Mouse (Mus musculus) lung, embryonic 15.5 days (tissue): ENCODE results near the gene Cnrip1. TPM values are rescaled to one million over a fixed set of nuclear protein-coding genes. Genes with fewer than 3 reads are reported as not detected.
"Not testable (repeated sequence)": the region's sequence is repeated elsewhere in the genome, so short reads cannot be mapped to it uniquely, and the experiment has no call there.

ENCODE experiments used
- ATAC-seq: fragments of 200-750 bp; cut with Nextera tagmentation; 2 replicates; pipeline ENCODE4 v1.8.0; 2017; ENCODE audit warnings: moderate number of reproducible peaks, borderline replicate concordance; ENCODE audit not compliant: low FRiP score, low TSS enrichment; ENCODE audit errors: extremely low read depth
- H3K27ac ChIP-seq: fragments of 300-500 bp; sonication (generic); 2 replicates; pipeline ENCODE4 v1.5.1; 2015; ENCODE audit warnings: moderate library complexity, mild to moderate bottlenecking, inconsistent platforms
- H3K27me3 ChIP-seq: fragments of 300-500 bp; sonication (generic); 2 replicates; pipeline ENCODE4 v1.6.1; 2015; ENCODE audit warnings: inconsistent platforms
- H3K36me3 ChIP-seq: fragments of 300-500 bp; sonication (generic); 2 replicates; pipeline ENCODE4 v1.6.1; 2015; ENCODE audit warnings: inconsistent platforms
- H3K4me1 ChIP-seq: fragments of 300-500 bp; sonication (generic); 2 replicates; pipeline ENCODE4 v1.6.1; 2015; ENCODE audit warnings: inconsistent platforms
- H3K4me2 ChIP-seq: fragments of 300-500 bp; sonication (generic); 2 replicates; pipeline ENCODE4 v1.6.1; 2015; ENCODE audit warnings: inconsistent platforms, mild to moderate bottlenecking, moderate library complexity
- H3K4me3 ChIP-seq: fragments of 300-500 bp; sonication (generic); 2 replicates; pipeline ENCODE4 v1.5.1; 2015; ENCODE audit warnings: mild to moderate bottlenecking, inconsistent platforms
- H3K9ac ChIP-seq: fragments of 300-500 bp; sonication (generic); 2 replicates; pipeline ENCODE4 v1.6.1; 2015; ENCODE audit warnings: inconsistent platforms
- H3K9me3 ChIP-seq: fragments of 300-500 bp; sonication (generic); 2 replicates; pipeline ENCODE4 v1.6.1; 2016; ENCODE audit warnings: inconsistent platforms
- WGBS: fragments of 180-500 bp; shearing (Covaris S2); methylation state at CpG from one replicate; pipeline ENCODE4 v1.1.7; 2015; 5-methylcytosine and 5-hydroxymethylcytosine counted together
- polyA plus RNA-seq: library from polyadenylated mRNA; unstranded; fragments of >200 nt; fragmentation: Nextera tagmentation; extraction: Ambion mirVana; gene quantifications from 2 replicates; pipeline ENCODE4 v1.2.1, GENCODE M21; 2015

Gene Cnrip1
- polyA plus RNA-seq, result 34.1 and 35.4 TPM in 2 replicates

DNA sequence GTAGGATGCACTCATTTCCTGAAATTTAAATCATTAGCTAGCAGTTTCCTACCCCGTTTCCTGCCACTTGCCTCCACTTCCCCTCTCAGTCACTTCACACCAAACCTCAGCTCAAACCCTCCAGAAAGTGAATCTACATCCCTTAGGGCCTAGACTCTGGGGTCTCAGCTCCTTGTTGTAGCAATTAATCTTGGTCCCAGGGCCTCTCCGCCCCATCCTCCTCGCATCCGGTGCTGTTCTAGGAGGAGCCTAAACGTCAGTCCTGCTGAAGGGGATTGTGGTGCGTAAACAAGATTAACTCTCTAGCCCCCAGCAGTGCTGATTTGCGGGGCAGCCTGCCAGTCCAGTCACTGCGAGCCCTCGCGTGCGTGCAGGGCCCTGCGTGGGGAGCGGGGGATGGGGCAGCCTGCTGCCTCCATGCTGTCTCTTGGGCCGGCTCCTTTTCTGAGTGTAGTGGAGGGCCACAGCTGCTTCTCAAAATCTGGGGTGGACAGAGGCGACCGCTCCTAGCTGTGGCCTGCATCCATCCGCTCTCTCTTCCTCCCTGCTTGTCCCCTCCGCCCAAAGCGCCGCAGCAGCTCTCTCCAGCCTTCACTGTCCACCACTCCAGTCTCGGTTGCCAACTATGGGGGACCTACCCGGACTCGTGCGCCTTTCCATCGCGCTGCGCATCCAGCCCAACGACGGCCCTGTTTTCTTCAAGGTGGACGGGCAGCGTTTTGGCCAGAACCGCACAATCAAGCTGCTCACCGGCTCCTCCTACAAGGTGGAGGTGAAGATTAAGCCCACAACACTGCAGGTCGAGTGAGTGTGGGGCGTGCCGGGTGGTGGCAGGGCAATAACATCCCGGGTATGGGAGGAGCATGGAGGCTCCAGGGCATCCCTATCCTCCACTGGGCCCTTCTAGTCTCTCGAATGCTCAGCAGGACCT lies at the start of gene Cnrip1, which contains the start of gene Plek:
Gene Cnrip1 (plus strand): TSS at position 42 of the 931 bp plus-strand sequence.
Gene Plek (minus strand): TSS at position 837 of the 931 bp plus-strand sequence.
- no peaks in the 10 kb centered on the region for H3K9me3 ChIP-seq
- WGBS, result under 1% methylated on average over 38 of the region's 38 CpGs

DNA sequence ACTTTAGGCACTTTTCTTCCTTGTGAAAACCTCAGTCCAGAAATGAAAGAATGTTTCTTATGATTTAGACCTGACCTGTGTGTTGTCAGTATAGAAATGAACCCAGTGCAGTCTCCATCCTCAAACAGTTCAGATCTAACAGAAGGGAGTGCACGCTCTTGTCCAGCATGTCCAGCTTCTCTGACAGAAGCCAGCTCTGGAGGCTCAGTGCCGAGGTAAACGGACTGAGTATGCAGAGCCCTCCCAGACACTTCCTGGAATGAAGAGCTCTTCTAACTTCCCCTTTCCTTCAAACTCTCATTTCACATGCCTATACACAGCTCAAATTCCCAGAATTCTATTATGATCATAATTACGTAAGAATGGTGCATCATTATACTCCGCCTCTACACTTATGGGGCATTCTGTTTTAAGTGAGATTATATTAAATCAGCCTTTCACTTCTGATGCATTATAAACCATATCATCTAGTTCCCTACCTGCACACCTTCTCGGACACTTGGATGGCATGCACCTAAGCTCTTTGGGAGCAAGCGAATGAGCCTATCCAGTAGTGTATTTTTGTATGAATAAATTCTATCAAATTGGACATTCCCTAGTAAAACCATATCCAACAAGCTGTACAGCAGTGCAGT lies 48.5 kb upstream of the Cnrip1 start:
- ATAC-seq, result no peak
- H3K27me3 ChIP-seq, result no peaks in the 10 kb centered on the region
- whole genome bisulfite sequencing, result 71% methylated on average over 7 of the region's 7 CpGs

More for the DNA sequence above, at the start of gene Cnrip1, which contains the start of gene Plek:
- peak within 1 kb of the TSS; percentile 79 for H3K27ac ChIP-seq
- no peaks in the 10 kb centered on the region for H3K27me3 ChIP-seq
- peak; percentile 93 for ATAC-seq
- no peaks in the 10 kb centered on the region for H3K36me3 ChIP-seq
- H3K9ac ChIP-seq, result peak within 1 kb of the TSS; percentile 74
- peaks cover 4% of the 10 kb centered on the region; the same call in 1 of the 2 replicates for H3K4me1 ChIP-seq
- H3K4me3 ChIP-seq, result peak within 1 kb of the TSS; percentile 67
- H3K4me2 ChIP-seq, result peak within 1 kb of the TSS; percentile 61

DNA sequence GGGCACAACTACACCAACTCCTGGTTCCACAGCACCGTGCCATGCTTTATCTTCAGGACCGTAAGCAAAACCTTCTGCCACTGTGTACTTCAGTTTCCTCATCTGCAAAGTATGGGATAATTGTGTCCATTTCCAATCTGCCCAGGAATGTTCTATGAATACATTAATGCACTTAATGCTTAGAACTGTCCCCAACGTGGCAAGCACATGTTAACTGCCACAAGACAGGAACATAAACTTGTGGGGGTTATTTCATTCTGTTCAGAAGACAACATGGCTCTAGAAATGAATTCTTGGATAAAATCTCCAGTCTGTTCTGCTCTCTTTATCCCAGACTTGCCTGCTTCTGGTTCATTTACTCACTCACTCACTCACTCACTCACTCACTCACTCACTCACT lies 47.6 kb upstream of the Cnrip1 start:
- no peak for ATAC-seq
- H3K9ac ChIP-seq, result no peak overlapping the region
- H3K9me3 ChIP-seq, result no peaks in the 10 kb centered on the region
- H3K27me3 ChIP-seq, result no peaks in the 10 kb centered on the region
- H3K36me3 ChIP-seq, result no peaks in the 10 kb centered on the region
- H3K27ac ChIP-seq, result no peak overlapping the region
- H3K4me2 ChIP-seq, result no peak overlapping the region
- H3K4me1 ChIP-seq, result no peaks in the 10 kb centered on the region
- H3K4me3 ChIP-seq, result no peak overlapping the region
- WGBS, result 77% methylated on average over 3 of the region's 3 CpGs

More for the DNA sequence above, 48.5 kb upstream of the Cnrip1 start:
- no peak overlapping the region for H3K4me3 ChIP-seq
- H3K9ac ChIP-seq, result no peak overlapping the region
- H3K4me1 ChIP-seq, result no peaks in the 10 kb centered on the region
- H3K27ac ChIP-seq, result no peak overlapping the region
- H3K36me3 ChIP-seq, result no peaks in the 10 kb centered on the region
- no peak overlapping the region for H3K4me2 ChIP-seq
- no peaks in the 10 kb centered on the region for H3K9me3 ChIP-seq

DNA sequence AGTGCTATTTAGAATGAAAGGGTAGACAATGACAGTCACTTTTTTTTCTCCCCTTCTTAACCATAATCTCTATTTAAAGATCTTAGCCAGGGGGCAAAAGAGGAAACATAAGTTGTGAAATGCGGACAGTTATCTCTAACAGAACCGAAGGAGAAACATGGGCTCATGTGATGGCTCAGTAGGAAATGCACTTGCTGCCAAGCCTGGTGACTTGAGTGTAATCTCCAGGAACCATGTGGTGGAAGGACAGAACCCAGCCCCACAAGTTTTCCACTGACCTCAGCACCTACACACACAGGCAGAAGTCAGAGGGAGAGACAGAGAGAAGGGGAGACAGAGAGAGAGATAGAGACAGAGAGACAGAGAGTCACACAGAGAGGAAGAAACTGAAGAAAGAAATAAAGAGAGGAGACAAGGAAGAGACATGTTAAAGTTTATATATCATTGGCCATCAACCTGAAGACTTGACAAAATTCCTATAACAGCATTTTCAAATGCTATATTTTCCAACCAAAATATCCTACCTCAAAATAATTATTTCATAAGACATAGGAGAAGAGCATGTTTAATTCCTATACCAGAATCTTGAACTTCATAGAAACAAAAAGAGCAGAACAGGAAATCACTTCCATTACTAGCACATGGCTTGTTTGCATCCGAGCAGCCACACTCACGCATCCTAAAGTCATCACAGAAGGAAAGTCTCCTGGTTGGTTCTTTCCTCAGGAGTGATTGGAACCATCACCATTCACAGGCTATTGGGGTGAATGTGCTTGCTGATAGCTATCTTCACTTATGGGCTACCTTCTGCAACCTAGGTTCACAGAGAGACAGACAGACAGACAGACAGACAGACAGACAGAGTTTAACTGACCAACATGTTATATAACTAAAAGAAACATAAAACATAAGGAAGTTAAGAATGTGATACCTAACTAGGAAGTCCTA lies 46.2 kb upstream of the Cnrip1 start:
- no peak overlapping the region for H3K4me2 ChIP-seq
- no peak overlapping the region for H3K4me3 ChIP-seq
- ATAC-seq, result no peak
- H3K36me3 ChIP-seq, result no peaks in the 10 kb centered on the region
- no peaks in the 10 kb centered on the region for H3K27me3 ChIP-seq
- 65% methylated on average over 4 of the region's 4 CpGs for WGBS
- no peak overlapping the region for H3K27ac ChIP-seq
- H3K4me1 ChIP-seq, result no peaks in the 10 kb centered on the region
- no peak overlapping the region for H3K9ac ChIP-seq
- H3K9me3 ChIP-seq, result no peaks in the 10 kb centered on the region

DNA sequence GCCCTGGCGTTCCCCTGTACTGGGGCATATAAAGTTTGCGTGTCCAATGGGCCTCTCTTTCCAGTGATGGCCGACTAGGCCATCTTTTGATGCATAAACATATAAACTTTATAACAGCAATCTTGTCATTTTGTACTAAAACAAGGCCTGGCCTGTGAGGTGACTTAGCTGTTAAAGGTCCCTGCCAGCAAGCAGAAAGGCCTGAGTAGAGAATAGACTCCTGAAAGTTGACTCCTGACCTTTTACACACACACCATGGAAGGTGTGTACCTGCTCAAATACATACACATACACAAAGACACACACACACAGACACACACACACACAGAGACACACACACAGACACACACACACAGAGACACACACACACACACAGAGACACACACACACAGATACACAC lies 44.9 kb upstream of the Cnrip1 start:
- not testable (repeated sequence) for H3K4me1 ChIP-seq, H3K4me2 ChIP-seq, H3K36me3 ChIP-seq, H3K27me3 ChIP-seq, H3K9ac ChIP-seq, H3K27ac ChIP-seq, ATAC-seq, H3K4me3 ChIP-seq, H3K9me3 ChIP-seq
- WGBS, result 74% methylated on average over 3 of the region's 3 CpGs

DNA sequence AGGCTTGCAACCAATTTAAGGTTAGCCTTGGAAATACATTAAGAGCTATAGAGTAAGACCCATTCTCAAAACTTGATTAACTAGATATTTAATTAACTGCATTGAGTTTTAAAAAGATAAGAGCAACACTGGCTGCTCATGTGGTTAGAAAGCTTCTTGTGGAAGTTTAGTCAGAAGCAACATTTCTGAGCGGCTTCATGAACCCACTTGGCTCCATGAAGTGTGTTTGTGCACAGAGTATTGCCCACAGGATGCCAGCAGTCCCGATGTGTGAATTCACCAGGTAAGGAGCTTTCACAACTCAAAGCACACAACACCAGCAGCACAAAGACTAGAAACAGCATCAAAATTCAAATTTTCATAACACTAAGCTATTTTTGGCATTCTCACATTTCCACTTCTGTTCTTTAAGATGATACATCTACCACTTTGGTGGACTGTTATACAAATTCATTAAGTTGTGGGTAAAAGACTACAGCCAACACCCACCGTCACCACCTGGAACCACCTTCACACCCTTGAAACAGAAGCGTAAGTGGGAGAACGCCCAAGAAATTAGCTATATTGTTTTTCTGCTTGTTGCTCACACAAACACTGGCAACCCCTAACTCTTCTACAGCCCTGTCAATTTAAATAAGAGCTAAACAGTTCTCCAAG lies 43.7 kb upstream of the Cnrip1 start:
- Histone ChIP-seq H3K4me2 (no peak overlapping the region), H3K27me3 (no peaks in the 10 kb centered on the region), H3K9ac (no peak overlapping the region), H3K9me3 (no peaks in the 10 kb centered on the region), H3K4me3 (no peak overlapping the region), H3K4me1 (no peaks in the 10 kb centered on the region), H3K36me3 (no peaks in the 10 kb centered on the region), H3K27ac (no peak overlapping the region)
- no peak for ATAC-seq
- 77% methylated on average over 5 of the region's 5 CpGs for WGBS

DNA sequence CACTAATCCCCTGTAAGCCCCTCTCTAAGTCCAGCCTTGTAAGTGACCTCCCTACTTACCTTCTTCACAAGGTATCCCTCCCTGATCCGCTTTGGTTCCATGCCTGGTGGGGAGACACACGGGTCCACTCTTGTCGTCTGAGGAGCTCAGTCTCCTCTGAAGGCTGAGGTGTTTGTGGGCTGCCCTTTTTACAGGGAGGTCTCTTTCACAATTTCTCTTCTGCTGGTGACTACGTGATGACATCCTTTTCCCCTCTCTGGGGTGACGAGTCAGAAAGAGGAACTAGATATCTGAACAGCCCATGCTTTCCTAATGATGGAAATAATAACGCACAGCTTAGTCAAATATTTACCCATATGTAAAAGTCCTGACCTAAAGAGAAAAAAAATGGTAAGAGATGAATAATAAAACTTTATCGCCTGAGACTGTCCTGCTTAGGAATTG lies 42.9 kb upstream of the Cnrip1 start:
- Histone ChIP-seq H3K27me3 (no peaks in the 10 kb centered on the region), H3K9me3 (no peaks in the 10 kb centered on the region), H3K27ac (no peak overlapping the region), H3K9ac (no peak overlapping the region), H3K4me1 (no peaks in the 10 kb centered on the region), H3K4me3 (no peak overlapping the region), H3K4me2 (no peak overlapping the region), H3K36me3 (no peaks in the 10 kb centered on the region)
- ATAC-seq, result no peak
- WGBS, result 45% methylated on average over 7 of the region's 7 CpGs

DNA sequence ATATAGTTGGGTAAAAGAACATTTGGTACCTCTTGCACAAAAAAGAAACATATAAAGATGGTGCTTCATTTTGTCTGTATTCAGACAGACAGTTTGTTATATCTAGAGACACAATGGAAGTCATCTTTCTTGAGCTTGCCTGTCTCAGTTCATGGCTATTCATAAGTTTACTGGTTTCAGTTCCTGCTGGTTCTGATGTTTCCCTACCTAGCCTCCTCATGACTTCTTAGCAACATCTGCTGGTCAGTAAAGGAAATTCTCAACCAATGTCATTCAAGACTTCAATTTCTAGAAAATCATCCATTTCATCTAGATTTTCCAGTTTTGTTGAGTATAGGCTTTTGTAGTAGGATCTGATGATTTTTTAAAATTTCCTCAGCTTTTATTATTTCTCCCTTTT lies 38.4 kb upstream of the Cnrip1 start:
- Histone ChIP-seq H3K9ac (no peak overlapping the region), H3K4me2 (no peak overlapping the region), H3K4me3 (no peak overlapping the region), H3K27ac (no peak overlapping the region), H3K9me3 (no peaks in the 10 kb centered on the region), H3K4me1 (no peaks in the 10 kb centered on the region), H3K36me3 (no peaks in the 10 kb centered on the region), H3K27me3 (no peaks in the 10 kb centered on the region)
- no peak for ATAC-seq

DNA sequence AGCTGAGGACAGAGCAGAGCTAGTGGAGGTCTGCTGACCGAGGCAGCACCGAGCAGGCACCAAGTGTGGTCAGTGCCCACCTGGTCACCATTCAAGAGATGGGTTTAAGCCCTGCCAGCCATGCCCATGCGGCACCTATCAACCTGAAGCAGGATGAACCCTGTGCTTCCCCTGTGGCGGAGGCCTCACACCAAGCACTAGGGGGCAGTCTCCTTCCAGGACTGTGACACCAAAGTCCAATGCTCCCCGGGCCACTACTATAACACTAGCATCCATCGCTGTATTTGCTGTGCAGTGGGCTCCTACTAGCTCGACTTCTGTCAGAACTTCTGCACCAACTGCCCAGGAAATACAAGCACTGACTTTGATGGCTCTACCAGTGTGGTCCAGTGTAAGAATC lies 32.1 kb upstream of the Cnrip1 start:
- Histone ChIP-seq H3K4me3 (no peak overlapping the region), H3K27me3 (no peaks in the 10 kb centered on the region), H3K36me3 (no peaks in the 10 kb centered on the region), H3K27ac (no peak overlapping the region), H3K4me2 (no peak overlapping the region), H3K9ac (no peak overlapping the region), H3K4me1 (no peaks in the 10 kb centered on the region), H3K9me3 (no peaks in the 10 kb centered on the region)
- no peak for ATAC-seq
- 83% methylated on average over 7 of the region's 7 CpGs for WGBS

DNA sequence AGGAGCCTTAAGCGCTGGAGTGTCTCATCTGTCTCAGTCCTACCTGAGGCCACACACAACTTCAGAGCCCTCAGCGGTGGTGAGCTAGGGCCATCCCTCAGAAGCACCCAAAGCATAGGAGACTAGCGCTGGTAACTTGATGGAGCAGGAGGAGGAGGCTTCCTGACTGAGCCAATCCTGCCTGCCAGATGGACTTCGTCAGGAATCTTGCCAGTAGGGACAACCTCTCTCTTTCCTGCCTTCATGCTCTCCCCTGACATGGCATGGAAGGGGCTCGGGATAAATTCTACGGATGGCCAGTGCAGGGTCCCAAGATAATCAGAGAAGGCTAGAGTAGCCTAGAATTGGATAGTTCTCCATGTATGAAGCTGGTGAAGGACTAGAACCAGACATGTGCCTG lies 28.2 kb upstream of the Cnrip1 start:
- ATAC-seq, result no peak
- no peak overlapping the region for H3K9ac ChIP-seq
- no peaks in the 10 kb centered on the region for H3K36me3 ChIP-seq
- H3K4me2 ChIP-seq, result no peak overlapping the region
- WGBS, result 71% methylated on average over 6 of the region's 6 CpGs
- no peaks in the 10 kb centered on the region for H3K27me3 ChIP-seq
- H3K4me1 ChIP-seq, result no peaks in the 10 kb centered on the region
- no peak overlapping the region for H3K27ac ChIP-seq
- H3K9me3 ChIP-seq, result no peaks in the 10 kb centered on the region
- no peak overlapping the region for H3K4me3 ChIP-seq

DNA sequence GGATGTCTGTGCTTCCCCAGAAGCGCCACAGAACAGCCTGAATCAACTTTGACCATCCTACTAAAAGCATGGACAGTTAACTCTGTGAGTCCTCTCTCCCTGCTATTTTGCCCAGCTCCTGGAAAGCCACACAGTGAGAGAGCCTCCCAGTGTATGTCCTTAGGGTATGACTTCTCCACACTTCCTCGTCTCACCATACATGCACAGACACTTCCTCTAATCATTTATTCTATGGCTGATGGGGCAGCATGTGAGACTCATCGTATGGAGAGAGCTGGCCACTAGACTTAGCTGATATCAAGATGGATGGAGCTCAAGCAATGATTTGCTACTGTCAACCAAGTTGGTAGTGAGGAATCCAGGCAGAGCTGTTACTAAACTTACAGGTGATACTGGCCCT lies 27.4 kb upstream of the Cnrip1 start:
- no peaks in the 10 kb centered on the region for H3K9me3 ChIP-seq
- no peak overlapping the region for H3K4me3 ChIP-seq
- H3K9ac ChIP-seq, result no peak overlapping the region
- 72% methylated on average over 3 of the region's 3 CpGs for WGBS
- no peaks in the 10 kb centered on the region for H3K27me3 ChIP-seq
- no peaks in the 10 kb centered on the region for H3K4me1 ChIP-seq
- H3K27ac ChIP-seq, result no peak overlapping the region
- no peak overlapping the region for H3K4me2 ChIP-seq
- ATAC-seq, result no peak
- no peaks in the 10 kb centered on the region for H3K36me3 ChIP-seq
